Mouse (Mus musculus) kidney, adult 2 months (tissue): Measurements from ENCODE around the gene Kdm5c. TPM values are rescaled to one million over a fixed set of nuclear protein-coding genes. Genes with fewer than 3 reads are reported as not detected.

Experiments
- DNase-seq: peaks from one replicate; pipeline ENCODE4 v3.0.0; 2021
- H3K27ac ChIP-seq: fragments of 200-500 bp; 2 replicates; pipeline ENCODE4 v1.5.1; 2012; ENCODE audit warnings: low read depth, low read length, control low read depth, inconsistent platforms; ENCODE audit not compliant: insufficient read depth
- H3K27me3 ChIP-seq: fragments of 200-500 bp; replicated peaks from 2 replicates; pipeline ENCODE4 v1.6.1; 2012; ENCODE audit warnings: mild to moderate bottlenecking, moderate library complexity, low read length, inconsistent platforms; ENCODE audit not compliant: control insufficient read depth, insufficient read depth
- H3K36me3 ChIP-seq: fragments of 200-500 bp; 2 replicates; pipeline ENCODE4 v1.6.1; 2012; ENCODE audit warnings: mild to moderate bottlenecking, moderate library complexity, low read length, inconsistent platforms; ENCODE audit not compliant: control insufficient read depth, insufficient read depth
- H3K4me1 ChIP-seq: fragments of 200-500 bp; 2 replicates; pipeline ENCODE4 v1.6.1; 2011; ENCODE audit warnings: low read length; ENCODE audit not compliant: control insufficient read depth, insufficient read depth
- H3K4me3 ChIP-seq: fragments of 200-500 bp; 2 replicates; pipeline ENCODE4 v1.5.1; 2011; ENCODE audit warnings: mild to moderate bottlenecking, low read depth, low read length, control low read depth; ENCODE audit not compliant: insufficient read depth
- CTCF ChIP-seq: fragments of 200-500 bp; conservative IDR thresholded peaks from 2 replicates; pipeline ENCODE4 v1.5.1; 2011; ENCODE audit warnings: low read depth, mild to moderate bottlenecking, control low read depth, low read length, moderate library complexity, mixed read lengths; ENCODE audit not compliant: insufficient read depth, insufficient read length
- POLR2A ChIP-seq: fragments of 200-500 bp; IDR thresholded peaks from one replicate; pipeline ENCODE4 v1.6.1; 2011; ENCODE audit warnings: low read depth, low read length, control low read depth
- WGBS: fragments of 180-500 bp; shearing (Covaris S2); methylation state at CpG from one replicate; pipeline ENCODE4 v1.1.7; 2018; 5-methylcytosine and 5-hydroxymethylcytosine counted together
- polyA plus RNA-seq: library from polyadenylated mRNA; depleted of rRNA; stranded (reverse); fragments of >200 nt; gene quantifications from 2 replicates; pipeline ENCODE4 v1.2.3, GENCODE M21; 2012

Gene Kdm5c
- polyA plus RNA-seq, 1 experiment: 42.6 TPM

DNA sequence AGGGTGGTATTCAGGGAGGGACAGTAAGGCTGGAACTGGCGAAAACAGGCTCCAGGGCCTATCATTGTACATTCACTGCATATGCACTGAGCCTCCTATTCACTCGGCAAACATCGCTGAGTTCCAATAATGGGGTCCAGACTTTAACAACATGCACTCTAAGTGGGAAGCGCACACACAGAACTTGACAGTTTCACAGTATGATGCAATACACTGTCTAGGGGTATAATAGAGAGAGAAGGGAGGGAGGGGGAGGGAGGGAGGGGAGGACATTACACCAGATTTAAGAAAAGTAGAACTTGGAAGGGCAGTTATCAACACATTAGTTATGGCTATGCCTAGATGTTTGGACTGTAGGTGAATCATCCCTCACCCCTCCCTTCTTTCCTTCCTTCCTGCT, 29.6 kb upstream of the Kdm5c start:
- 86% methylated on average over 4 of the region's 4 CpGs for WGBS
- no peaks in the 10 kb centered on the region for H3K27me3 ChIP-seq
- H3K36me3 ChIP-seq: no peaks in the 10 kb centered on the region
- no peak overlapping the region for H3K27ac ChIP-seq
- TF ChIP-seq POLR2A (no peak), CTCF (no peak)
- H3K4me1 ChIP-seq: peaks cover 9% of the 10 kb centered on the region; the same call in 1 of the 2 replicates
- H3K4me3 ChIP-seq: no peak overlapping the region
- DNase-seq: no peak

DNA sequence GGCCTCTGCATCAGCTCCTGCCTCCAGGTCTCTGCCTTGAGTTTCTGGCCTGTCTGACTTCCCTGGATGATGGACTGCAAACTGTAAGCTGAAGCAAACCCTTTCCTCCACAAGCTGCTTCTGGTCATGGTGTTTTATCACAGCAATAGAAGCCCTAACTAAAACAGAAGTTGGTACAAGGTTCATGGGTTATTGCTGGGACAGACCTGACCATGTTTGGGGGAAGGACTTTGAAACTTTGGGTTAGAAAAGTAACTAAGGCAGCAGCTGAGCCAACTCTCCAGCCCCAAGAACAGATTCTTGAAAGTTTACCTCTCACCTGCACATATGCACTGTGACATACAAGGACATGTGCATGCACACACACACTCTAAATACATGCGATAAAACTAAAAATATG, 27.3 kb upstream of the Kdm5c start:
- TF ChIP-seq POLR2A: no peak
- no peak for TF ChIP-seq CTCF
- 84% methylated on average over 1 of the region's 1 CpGs for WGBS
- Histone ChIP-seq H3K4me1 (peaks cover 7% of the 10 kb centered on the region; the same call in 1 of the 2 replicates), H3K4me3 (no peak overlapping the region), H3K27me3 (no peaks in the 10 kb centered on the region), H3K27ac (peak overlapping the region; percentile 31), H3K36me3 (no peaks in the 10 kb centered on the region; the same call in 1 of the 2 replicates)
- DNase-seq: peak; percentile 63

GRCm38 (mm10) chrX:152214703-152215102, 18.1 kb upstream of the Kdm5c start:
- no peaks in the 10 kb centered on the region for H3K27me3 ChIP-seq
- H3K4me3 ChIP-seq: no peak overlapping the region
- no peaks in the 10 kb centered on the region for H3K4me1 ChIP-seq
- no peak overlapping the region for H3K27ac ChIP-seq
- H3K36me3 ChIP-seq: no peaks in the 10 kb centered on the region; the same call in 1 of the 2 replicates
- 85% methylated on average over 1 of the region's 1 CpGs for WGBS
- TF ChIP-seq POLR2A: no peak
- TF ChIP-seq CTCF: no peak
- DNase-seq: no peak

DNA sequence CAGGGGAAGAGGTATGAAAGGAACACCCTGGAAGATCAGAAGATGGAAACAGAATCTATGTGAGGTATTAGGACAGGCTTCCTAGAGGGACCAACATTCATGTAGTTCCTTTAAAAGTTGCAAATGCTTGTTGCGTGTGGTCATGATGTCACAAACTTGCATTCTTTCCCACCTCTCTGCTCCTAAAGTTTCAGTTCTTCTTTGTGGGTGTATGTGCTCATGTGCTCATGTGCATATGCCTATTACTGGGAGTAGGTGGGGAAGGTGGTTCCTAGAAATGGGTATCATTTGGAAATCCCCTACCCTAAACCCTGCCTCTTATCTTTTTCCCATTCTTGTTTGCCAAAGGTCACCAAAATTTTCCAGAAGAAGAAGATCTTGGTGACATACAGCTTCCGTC, 14.3 kb upstream of the Kdm5c start:
- no peaks in the 10 kb centered on the region for H3K27me3 ChIP-seq
- H3K36me3 ChIP-seq: no peaks in the 10 kb centered on the region; the same call in 1 of the 2 replicates
- no peak for DNase-seq
- H3K27ac ChIP-seq: no peak overlapping the region
- H3K4me1 ChIP-seq: no peaks in the 10 kb centered on the region
- WGBS: 88% methylated on average over 2 of the region's 2 CpGs
- H3K4me3 ChIP-seq: no peak overlapping the region
- TF ChIP-seq CTCF: no peak
- no peak for TF ChIP-seq POLR2A

GRCm38 (mm10) chrX:152221721-152222120, 11.1 kb upstream of the Kdm5c start:
- H3K27me3 ChIP-seq: no peaks in the 10 kb centered on the region

DNA sequence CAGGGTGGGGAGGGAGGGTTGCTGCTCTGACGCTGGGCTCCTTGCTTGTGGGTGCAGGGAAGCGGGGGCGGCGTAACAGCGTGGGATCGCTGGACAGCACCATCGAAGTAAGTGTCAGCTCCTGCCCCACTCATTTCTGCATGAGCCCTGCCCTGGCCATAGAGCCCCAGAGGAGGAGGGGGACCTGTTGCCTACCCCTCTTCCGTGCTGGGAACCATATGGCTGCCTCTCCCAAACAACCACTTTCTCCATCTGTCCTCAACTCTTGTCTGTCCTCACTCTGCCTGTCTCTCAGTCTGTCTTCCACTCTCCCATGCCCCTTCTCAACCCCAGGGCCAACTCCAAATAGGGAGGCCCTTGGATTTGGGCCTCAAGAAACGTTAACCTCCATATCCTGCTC, 10.6 kb upstream of the Kdm5c start:
- WGBS: 60% methylated on average over 8 of the region's 9 CpGs
- TF ChIP-seq POLR2A (no peak), CTCF (no peak)
- H3K4me3 ChIP-seq: no peak overlapping the region
- H3K36me3 ChIP-seq: no peaks in the 10 kb centered on the region
- no peaks in the 10 kb centered on the region for H3K27me3 ChIP-seq
- no peak for DNase-seq
- H3K27ac ChIP-seq: no peak overlapping the region
- peaks cover 6% of the 10 kb centered on the region; the same call in 1 of the 2 replicates for H3K4me1 ChIP-seq

More at GRCm38 (mm10) chrX:152221721-152222120, 11.1 kb upstream of the Kdm5c start:
- no peak for DNase-seq
- Histone ChIP-seq H3K4me3 (no peak overlapping the region), H3K36me3 (no peaks in the 10 kb centered on the region; the same call in 1 of the 2 replicates), H3K4me1 (peaks cover 6% of the 10 kb centered on the region; the same call in 1 of the 2 replicates), H3K27ac (no peak overlapping the region)
- WGBS: 72% methylated on average over 4 of the region's 4 CpGs
- TF ChIP-seq POLR2A (no peak), CTCF (no peak)

DNA sequence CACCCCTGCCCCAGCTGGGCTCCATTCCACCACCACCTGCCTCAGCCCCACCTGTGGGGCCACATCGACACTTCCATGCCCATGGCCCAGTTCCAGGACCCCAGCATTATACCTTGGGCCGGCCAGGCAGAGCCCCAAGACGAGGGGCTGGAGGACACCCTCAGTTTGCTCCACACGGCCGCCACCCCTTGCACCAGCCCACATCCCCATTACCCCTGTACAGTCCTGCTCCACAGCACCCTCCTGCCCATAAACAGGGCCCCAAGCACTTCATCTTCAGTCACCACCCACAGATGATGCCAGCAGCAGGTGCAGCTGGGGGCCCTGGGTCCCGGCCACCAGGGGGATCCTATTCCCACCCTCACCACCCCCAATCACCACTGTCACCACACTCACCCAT, 9.5 kb upstream of the Kdm5c start:
- Histone ChIP-seq H3K36me3 (no peaks in the 10 kb centered on the region), H3K27ac (no peak overlapping the region), H3K27me3 (no peaks in the 10 kb centered on the region), H3K4me1 (peaks cover 6% of the 10 kb centered on the region; the same call in 1 of the 2 replicates), H3K4me3 (no peak overlapping the region)
- 81% methylated on average over 5 of the region's 6 CpGs for WGBS
- TF ChIP-seq POLR2A (no peak), CTCF (no peak)
- no peak for DNase-seq

GRCm38 (mm10) chrX:152224280-152224679, 8.5 kb upstream of the Kdm5c start:
- no peak overlapping the region for H3K4me3 ChIP-seq
- no peaks in the 10 kb centered on the region for H3K36me3 ChIP-seq
- peaks cover 6% of the 10 kb centered on the region; the same call in 1 of the 2 replicates for H3K4me1 ChIP-seq
- TF ChIP-seq CTCF: no peak; the same call in 1 of the 2 replicates
- no peak for TF ChIP-seq POLR2A
- WGBS: 73% methylated on average over 5 of the region's 5 CpGs
- no peaks in the 10 kb centered on the region for H3K27me3 ChIP-seq
- H3K27ac ChIP-seq: peak overlapping the region; percentile 46
- peak; percentile 35 for DNase-seq
